Mouse (Mus musculus) spleen, adult 18-20 months (tissue): ENCODE results near the gene Olfr743.
"Not testable (repeated sequence)": the region's sequence is repeated elsewhere in the genome, so short reads cannot be mapped to it uniquely, and the experiment has no call there.

Experiments used
- DNase-seq, 2 experiments: peaks; one replicate each; pipeline ENCODE4 v3.0.0; 2022; ENCODE audit warnings: mixed read lengths in 2 of 2

Gene Olfr743

DNA sequence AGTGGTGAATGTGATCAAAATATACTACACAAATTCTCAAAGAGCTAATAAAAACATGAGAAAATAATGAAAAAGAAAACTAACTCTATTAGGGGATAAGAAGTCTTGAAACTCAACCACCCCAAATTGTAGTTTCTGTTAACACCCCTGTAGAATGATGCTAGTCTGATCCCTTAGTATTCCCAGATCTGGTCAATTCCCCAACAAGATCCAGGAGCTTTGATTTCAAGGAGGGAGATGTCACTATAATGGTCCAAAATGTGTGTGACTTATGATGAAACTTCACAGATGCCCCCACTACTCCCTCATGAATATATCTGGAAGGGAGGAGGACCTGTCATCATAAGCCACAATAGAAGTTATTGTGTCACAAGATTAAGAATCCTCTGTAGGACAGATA is at the start of gene Olfr743:
Olfr743 (plus strand) TSS at position 301 of the 400 bp plus-strand sequence.
- DNase-seq = no peak

DNA sequence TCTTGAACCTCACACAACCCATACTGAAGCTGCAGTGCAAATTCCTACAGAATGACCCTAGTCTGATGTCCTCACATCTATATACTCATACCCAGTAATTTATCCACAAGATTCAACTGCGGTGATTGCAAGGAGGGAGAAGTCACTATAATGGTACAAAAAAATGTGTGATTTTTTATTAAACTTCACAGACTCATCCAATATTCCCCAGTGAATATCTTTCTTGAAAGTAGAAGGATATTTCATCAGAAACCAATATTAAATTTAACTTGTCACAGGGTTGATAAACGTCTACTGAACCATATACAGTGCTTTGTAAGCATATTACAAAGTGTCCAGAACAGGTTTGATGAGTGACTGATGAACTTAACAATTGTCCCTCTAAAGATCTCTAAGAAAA is 49.2 kb upstream of the Olfr743 start, which contains the start of gene Olfr741:
Olfr741 (plus strand) TSS at position 301 of the 400 bp plus-strand sequence.
- DNase-seq = no peak

DNA sequence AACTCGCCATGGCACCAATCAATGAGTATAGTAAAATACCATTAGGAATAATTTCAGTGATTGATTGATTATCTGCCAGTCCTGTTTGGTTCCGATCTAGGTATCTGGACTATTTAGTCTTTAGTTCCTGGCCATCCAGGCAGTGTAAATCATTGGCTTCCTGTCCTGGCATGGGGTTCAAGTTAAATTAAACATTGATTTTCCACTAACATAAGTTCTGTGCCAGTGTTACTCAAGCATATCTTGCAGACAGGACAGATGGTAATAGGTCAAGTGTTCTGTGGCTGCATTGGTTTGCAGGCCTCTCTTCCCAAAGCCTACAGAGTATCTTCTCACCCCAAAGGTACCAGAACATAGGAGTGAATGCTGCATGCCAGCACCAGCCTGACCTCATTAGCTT is 43.2 kb upstream of the Olfr743 start:
- no peak for DNase-seq

DNA sequence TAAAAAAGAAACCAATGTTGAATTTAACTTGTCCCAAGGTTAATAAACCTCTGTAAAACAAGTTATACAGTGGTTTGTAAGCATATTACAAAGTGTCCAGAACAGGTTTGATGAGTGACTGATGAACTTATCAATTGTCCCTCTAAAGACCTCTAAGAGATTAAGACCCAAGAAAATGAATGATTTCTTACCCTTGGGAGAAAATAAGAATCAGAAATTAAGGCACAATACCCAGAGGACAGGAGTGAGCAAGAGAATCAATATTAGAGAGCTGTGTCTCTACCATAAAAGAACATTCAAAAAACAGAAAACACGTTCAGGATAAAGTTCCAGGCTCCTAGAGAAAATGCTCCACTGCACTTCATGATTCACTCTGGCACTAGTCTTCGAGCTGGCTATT is 18.3 kb upstream of the Olfr743 start, which contains the start of gene Olfr742:
Olfr742 (plus strand) TSS at position 301 of the 400 bp plus-strand sequence.
- no peak for DNase-seq

DNA sequence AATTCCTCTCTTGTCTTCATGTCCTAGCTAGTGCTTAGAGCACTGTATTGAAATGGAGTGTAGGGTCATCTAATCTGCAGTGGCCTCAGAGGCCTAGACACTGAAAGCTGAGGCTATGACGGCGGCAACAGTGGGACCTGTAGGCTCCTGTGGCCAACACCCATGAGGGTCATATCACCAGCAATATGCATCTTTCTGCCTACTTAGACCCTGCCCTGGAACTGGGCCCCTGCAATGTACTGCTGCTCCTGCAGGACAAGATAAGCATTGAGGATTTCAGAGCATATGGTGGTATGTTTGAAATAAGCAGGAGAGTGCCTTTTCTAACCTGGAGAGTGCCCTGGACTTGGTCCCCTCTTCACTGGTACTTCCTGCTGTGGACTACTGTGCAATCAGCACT is 31.1 kb downstream of the Olfr743 start:
- DNase-seq = no peak

DNA sequence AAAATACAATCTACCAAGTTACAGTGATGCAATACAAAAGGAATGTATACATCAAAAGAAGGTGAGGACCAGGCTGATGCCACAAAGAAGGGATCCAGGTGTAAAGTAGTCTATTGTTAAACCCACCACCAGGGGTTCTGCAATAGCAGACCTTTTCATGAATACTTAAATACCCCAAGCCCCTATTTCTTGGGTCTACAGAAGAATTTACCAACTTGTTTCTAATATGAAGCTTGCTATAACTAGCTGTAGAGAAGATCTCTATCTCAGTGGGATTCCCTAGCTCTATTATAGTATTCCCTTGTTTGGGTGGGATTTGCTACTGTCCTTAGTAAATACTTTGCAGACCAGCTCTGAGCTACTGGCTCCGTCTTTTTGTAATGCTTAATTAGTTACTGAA is 51.4 kb downstream of the Olfr743 start:
- not testable (repeated sequence) for DNase-seq
